Mouse (Mus musculus): ENCODE results near the gene Hmx1.

The Hmx1 gene

DNA sequence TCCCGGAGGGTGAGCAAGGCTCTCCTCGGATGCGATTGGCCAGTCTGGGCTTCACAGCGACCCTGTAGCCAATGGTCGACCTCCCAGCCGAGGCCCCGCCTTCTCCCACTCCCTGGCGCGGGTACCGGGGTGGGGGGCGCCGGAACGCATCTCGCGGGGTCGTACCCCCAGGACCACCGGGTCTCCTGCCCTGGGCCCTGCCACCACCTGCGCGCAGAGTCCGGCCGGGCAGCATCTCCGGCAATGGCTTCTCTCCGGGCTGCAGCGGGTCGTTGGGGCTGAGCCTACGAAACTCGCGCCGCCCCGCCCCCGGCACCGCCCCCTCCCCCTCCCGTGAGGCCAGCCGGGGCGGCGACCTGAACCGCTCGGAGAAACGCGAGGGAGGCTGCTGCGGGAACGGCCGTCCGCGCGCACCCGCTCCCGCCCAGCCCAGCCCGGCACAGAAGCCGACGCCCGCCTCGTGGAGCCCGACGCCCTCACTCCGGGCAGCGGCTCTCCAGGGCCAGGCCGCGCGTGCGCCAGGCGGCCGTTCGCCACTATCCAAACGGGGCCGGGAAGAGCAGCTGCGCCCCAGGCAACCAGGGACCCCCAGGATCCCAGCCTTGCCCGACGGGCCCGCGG lies at the start of gene Hmx1:
Gene Hmx1 (plus strand): TSS at position 618 of the 621 bp plus-strand sequence.
- in situ Hi-C loops (cut with MboI; ENCODE audit: low pct_unique_long_range_greater_than_20kb in 1 of 2, low sequenced_read_pairs in 2 of 2, unreplicated experiment in 1 of 2) = loop anchor here in 1 of 2 experiments (25.0 kb wide), 2 partner anchors 1676 to 1951 kb away; partner anchors contain the start of genes Fgfr3 and Nkx1-1

- in situ Hi-C loops (cut with MboI; ENCODE audit: low pct_unique_long_range_greater_than_20kb in 1 of 2, low sequenced_read_pairs in 2 of 2, unreplicated experiment in 1 of 2) = loop anchor here in 1 of 2 experiments (10.0 kb wide), 1 partner anchor 170 kb away; no protein-coding TSS in a partner anchor
Observed at GRCm38 (mm10) chr5:35345084-35345483, 43.8 kb upstream of the Hmx1 start.

DNA sequence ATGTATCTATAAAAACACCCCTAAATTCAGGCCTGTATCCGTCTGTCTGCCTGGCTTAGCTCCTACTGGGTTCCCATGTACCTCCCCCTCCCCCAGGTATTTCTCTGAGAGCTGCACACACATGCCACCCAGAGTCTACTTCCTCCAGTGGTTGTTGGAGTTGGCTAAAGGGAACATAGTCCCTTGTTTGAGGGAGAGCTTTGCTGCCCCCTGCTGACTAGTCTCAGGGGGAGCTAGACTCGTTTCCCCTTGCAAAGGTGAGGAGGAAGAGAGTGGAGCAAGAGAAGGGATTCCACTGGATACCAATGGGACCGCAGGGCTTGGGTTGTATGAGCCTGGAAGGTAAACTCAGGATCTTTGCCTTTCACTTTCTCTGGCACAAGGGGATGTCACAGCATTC lies 40.1 kb upstream of the Hmx1 start:
- in situ Hi-C loops (cut with MboI; ENCODE audit: low pct_unique_long_range_greater_than_20kb in 1 of 2, low sequenced_read_pairs in 2 of 2, unreplicated experiment in 1 of 2) = loop anchor here in 1 of 2 experiments (10.0 kb wide), 1 partner anchor 174 kb away; no protein-coding TSS in a partner anchor

GRCm38 (mm10) chr5:35357544-35358440 lies 31.1 kb upstream of the Hmx1 start:
- in situ Hi-C loops (cut with MboI; ENCODE audit: low pct_unique_long_range_greater_than_20kb in 1 of 2, low sequenced_read_pairs in 2 of 2, unreplicated experiment in 1 of 2) = no loop called here

DNA sequence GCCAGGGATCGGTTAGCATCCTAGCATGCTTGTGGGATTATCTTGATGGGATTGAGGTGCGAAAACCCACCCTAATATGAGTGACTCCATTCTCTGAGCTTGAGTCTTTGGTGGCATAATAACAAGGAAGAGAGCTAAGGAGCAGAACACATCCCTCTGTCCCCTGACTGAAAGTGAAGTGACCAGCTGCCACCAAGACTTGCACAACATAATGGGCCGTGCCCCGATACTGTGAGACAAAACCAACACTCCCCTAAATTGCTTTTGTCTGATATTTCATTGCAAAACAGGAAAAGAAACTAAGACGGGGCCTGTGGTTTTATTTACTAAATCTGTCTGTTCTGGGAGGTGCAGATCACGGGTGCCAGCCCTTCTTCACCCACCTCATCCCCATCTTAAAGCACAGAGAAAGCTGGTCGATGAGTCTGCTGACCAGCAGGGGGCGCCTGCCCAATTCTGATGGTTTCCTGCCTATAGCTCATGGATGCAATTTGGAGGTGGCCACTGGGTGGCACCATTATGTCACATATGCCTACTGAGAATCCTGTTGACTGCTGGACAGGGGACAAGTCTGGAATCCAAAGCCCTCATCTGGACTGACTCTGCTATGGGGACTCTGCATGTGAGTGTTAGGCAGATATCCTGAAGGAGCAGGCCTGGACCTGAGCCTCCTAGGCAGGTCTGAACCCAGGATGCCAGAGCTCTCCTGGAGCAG lies 27.2 kb upstream of the Hmx1 start:
- in situ Hi-C loops (cut with MboI; ENCODE audit: low pct_unique_long_range_greater_than_20kb in 1 of 2, low sequenced_read_pairs in 2 of 2, unreplicated experiment in 1 of 2) = loop anchor here in 1 of 2 experiments (5.0 kb wide), 1 partner anchor 146 kb away; no protein-coding TSS in a partner anchor

- in situ Hi-C loops (cut with MboI; ENCODE audit: low pct_unique_long_range_greater_than_20kb in 1 of 2, low sequenced_read_pairs in 2 of 2, unreplicated experiment in 1 of 2) = no loop called here
Observed at GRCm38 (mm10) chr5:35366241-35367032, 22.5 kb upstream of the Hmx1 start.

DNA sequence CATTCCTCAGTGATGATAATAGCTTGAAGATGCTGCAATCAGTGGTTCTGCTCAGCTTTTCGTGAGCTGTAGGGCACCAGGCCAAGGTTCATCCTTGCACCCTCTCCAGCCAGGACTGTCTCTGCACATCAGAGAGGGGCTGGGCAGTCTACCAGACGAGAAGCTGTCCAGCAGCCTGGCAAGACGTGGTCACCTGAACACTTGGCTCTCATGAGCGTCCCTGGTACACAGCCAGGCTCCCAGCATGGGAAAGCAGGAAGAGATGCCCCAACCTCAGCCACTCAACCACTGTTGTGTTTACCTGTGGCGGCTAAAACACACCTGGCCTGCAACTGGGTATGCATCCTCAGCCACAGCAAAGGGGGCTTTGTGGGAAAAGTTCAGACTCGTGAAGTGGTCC lies 20.0 kb upstream of the Hmx1 start:
- in situ Hi-C loops (cut with MboI; ENCODE audit: low pct_unique_long_range_greater_than_20kb in 1 of 2, low sequenced_read_pairs in 2 of 2, unreplicated experiment in 1 of 2) = no loop called here

DNA sequence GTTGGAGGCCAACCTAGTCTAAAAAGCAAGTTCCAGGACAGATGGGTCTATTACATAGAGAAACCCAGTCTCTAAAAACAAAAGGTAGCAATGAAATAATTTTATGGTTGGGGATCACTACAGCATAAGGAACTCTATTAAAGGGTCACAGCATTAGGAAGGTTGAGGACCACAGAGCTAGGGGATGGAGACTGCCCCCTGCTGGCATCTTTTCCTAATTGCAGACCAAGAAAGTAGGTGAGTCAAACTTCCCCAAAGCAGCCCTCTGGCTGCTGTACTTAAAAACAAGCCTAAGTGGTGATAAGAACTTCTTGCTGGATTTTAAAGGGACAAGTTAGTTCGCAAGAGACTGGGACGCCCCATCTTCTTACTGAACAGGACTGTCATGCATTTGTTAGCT lies 9.8 kb upstream of the Hmx1 start:
- in situ Hi-C loops (cut with MboI; ENCODE audit: low pct_unique_long_range_greater_than_20kb in 1 of 2, low sequenced_read_pairs in 2 of 2, unreplicated experiment in 1 of 2) = loop anchor here in 1 of 2 experiments (25.0 kb wide), 2 partner anchors 1667 to 1942 kb away; partner anchors contain the start of genes Fgfr3 and Nkx1-1

DNA sequence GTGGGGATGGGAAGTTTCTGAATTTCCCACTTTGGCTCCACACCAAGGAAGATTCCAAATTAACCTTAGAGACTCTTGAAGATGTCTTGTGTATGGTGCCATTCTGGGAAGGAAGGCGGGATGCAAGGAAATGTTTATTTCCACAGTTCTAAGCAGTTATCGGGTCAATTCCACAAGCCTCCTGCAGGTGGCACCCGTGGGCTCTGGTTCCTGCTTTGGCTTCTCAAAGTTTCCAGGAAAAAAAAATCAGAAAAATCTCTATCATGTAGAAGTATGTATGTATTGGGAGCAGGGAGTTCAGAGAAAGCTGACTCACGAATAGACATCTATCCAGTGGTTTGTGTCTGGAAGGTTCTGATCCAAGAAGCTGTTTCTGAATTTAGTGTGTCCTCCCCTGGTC lies 9.1 kb upstream of the Hmx1 start:
- in situ Hi-C loops (cut with MboI; ENCODE audit: low pct_unique_long_range_greater_than_20kb in 1 of 2, low sequenced_read_pairs in 2 of 2, unreplicated experiment in 1 of 2) = loop anchor here in 1 of 2 experiments (25.0 kb wide), 2 partner anchors 1668 to 1943 kb away; partner anchors contain the start of genes Fgfr3 and Nkx1-1

DNA sequence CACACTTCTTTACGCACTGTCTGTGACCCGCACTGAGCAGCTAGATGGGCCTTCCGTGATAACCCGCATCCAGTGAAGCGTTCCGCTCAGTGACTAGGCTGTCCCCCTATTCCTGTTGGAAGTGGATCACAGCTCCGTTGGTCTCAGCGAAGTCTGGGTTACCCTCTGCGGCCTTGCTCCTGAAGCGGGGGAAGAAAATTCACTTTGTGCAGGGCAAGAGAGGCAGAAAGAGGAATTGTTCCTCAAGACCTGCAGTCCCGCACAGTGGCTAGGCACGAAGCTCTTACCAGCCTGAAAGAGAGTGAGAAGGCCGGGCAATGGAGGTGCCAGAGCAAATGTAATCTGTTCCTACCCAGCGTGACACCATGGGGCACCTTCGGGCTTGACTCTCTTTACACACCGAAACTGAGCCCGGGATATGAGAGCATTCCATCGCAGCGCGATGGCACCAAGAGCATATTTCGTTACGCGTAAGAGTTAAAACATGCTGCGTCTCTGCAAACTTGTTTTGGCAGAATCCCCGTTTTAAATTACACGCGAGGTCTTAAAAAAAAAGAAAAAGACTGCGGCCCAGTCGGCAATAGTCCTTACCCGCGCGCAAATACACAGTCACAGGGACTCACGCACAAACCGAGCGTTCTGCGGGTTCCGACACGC lies 946 bp upstream of the Hmx1 start:
- in situ Hi-C loops (cut with MboI; ENCODE audit: low pct_unique_long_range_greater_than_20kb in 1 of 2, low sequenced_read_pairs in 2 of 2, unreplicated experiment in 1 of 2) = loop anchor here in 1 of 2 experiments (25.0 kb wide), 2 partner anchors 1676 to 1951 kb away; partner anchors contain the start of genes Fgfr3 and Nkx1-1

DNA sequence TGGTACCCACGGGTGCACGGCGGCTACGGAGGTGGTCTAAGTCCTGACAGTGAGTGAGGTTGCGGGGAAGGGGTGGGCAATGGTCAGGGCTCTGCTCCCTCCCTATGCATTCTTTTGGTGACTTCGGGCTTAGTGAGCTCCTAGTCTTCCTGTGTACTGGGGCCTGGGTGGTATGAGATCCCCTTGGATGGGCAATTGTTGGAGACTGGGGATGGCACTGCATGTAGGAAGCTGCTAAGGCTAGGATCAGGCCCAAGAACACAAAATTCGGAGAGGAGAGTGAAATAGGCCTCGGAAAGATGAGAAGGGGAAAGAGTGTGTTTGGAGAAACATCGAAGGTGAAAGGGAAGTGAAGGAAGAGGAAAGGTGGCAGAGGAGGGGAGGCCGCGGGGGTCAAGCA lies 533 bp downstream of the Hmx1 start:
- in situ Hi-C loops (cut with MboI; ENCODE audit: low pct_unique_long_range_greater_than_20kb in 1 of 2, low sequenced_read_pairs in 2 of 2, unreplicated experiment in 1 of 2) = loop anchor here in 1 of 2 experiments (25.0 kb wide), 2 partner anchors 1677 to 1952 kb away; partner anchors contain the start of genes Fgfr3 and Nkx1-1

GRCm38 (mm10) chr5:35389915-35390314 lies 1.0 kb downstream of the Hmx1 start:
- in situ Hi-C loops (cut with MboI; ENCODE audit: low pct_unique_long_range_greater_than_20kb in 1 of 2, low sequenced_read_pairs in 2 of 2, unreplicated experiment in 1 of 2) = loop anchor here in 1 of 2 experiments (25.0 kb wide), 2 partner anchors 1678 to 1953 kb away; partner anchors contain the start of genes Fgfr3 and Nkx1-1

- in situ Hi-C loops (cut with MboI; ENCODE audit: low pct_unique_long_range_greater_than_20kb in 1 of 2, low sequenced_read_pairs in 2 of 2, unreplicated experiment in 1 of 2) = loop anchor here in 1 of 2 experiments (25.0 kb wide), 2 partner anchors 1679 to 1954 kb away; partner anchors contain the start of genes Fgfr3 and Nkx1-1
Observed at GRCm38 (mm10) chr5:35390848-35391655, 2.1 kb downstream of the Hmx1 start.

DNA sequence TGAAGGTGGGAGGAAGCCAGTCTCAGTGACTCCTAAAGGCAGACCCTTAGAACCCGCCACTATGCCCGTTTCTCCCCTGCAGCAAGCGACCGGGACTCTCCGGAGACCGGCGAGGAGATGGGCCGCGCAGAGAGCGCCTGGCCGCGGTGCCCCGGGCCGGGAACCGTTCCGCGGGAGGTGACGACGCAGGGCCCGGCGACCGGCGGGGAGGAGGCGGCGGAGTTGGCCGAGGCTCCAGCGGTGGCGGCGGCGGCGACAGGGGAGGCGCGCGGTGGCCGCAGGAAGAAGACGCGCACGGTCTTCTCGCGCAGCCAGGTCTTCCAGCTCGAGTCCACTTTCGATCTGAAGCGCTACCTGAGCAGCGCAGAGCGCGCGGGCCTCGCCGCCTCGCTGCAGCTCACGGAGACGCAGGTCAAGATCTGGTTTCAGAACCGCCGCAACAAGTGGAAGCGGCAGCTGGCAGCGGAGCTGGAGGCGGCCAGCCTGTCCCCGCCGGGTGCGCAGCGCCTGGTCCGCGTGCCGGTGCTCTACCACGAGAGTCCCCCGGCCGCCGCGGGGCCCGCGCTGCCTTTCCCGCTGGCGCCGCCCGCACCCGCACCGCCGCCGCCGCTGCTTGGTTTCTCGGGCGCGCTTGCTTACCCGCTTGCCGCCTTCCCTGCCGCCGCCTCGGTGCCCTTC lies 2.9 kb downstream of the Hmx1 start:
- in situ Hi-C loops (cut with MboI; ENCODE audit: low pct_unique_long_range_greater_than_20kb in 1 of 2, low sequenced_read_pairs in 2 of 2, unreplicated experiment in 1 of 2) = loop anchor here in 1 of 2 experiments (25.0 kb wide), 2 partner anchors 1679 to 1954 kb away; partner anchors contain the start of genes Fgfr3 and Nkx1-1

GRCm38 (mm10) chr5:35392334-35392695 lies 3.4 kb downstream of the Hmx1 start:
- in situ Hi-C loops (cut with MboI; ENCODE audit: low pct_unique_long_range_greater_than_20kb in 1 of 2, low sequenced_read_pairs in 2 of 2, unreplicated experiment in 1 of 2) = loop anchor here in 1 of 2 experiments (25.0 kb wide), 2 partner anchors 1680 to 1955 kb away; partner anchors contain the start of genes Fgfr3 and Nkx1-1
